Mouse (Mus musculus): Measurements from ENCODE around the gene Btk. TPM values are rescaled to one million over a fixed set of nuclear protein-coding genes. Genes with fewer than 3 reads are reported as not detected.

The Btk gene
- polyA plus RNA-seq, 2 experiments, result 10.9 to 16.3 TPM

DNA sequence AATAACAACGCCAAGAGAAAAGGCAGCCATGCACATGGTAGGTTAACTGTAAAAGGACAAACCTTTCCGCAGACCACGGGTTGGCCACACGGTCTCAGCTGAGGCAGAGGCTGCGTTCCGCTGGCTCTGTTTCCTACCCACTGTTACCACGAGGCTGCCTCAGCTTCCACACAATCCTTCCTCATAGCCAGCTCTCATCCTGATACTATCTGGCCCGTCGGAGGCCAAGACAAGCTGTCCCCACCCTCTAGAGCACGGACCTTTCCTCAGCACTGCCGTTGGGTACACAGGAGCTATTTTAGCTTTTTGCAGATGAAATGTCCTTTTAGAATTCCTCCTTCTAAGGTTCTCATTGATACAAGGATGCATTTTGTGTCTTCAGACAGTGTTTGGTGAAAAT lies 1.1 kb downstream of the Btk start:
- DNase-seq (ENCODE audit: low read depth in 3 of 3, low spot score in 3 of 3) (no peak), ATAC-seq (ENCODE audit: insufficient read depth) (peak; percentile 30; the same call in 1 of the 2 replicates)
- H3K4me2 ChIP-seq (ENCODE audit: low read depth), result peak overlapping the region; percentile 65
- no peaks in the 10 kb centered on the region for H3K9me3 ChIP-seq (ENCODE audit: control insufficient read depth, low read length)
- 25% methylated on average over 11 of the region's 11 CpGs for WGBS (ENCODE audit: insufficient replicate concordance)
- no peak overlapping the region for H3K27ac ChIP-seq
- H3K4me3 ChIP-seq (ENCODE audit: insufficient read depth in 1 of 2, low read depth in 2 of 2, low read length in 2 of 2), result peak overlapping the region; percentile 47 to 58
- H3K9ac ChIP-seq (replicated peaks), result peak overlapping the region; percentile 64
- TF ChIP-seq EP300 (IDR thresholded peaks at IDR 0.05; ENCODE audit: low read depth) (no peak), CTCF (IDR thresholded peaks at IDR 0.05; ENCODE audit: low read depth) (no peak)
- peaks cover 2% of the 10 kb centered on the region; the same call in 1 of the 2 replicates for H3K36me3 ChIP-seq (replicated peaks; ENCODE audit: control insufficient read depth, insufficient read depth, low read depth)
- peaks cover 3 to 12% of the 10 kb centered on the region in 2 experiments; a peak in 3 of 4 replicates for H3K4me1 ChIP-seq (replicated peaks; ENCODE audit: control insufficient read depth in 2 of 2, insufficient read depth in 2 of 2, low read length in 1 of 2)
- no peaks in the 10 kb centered on the region for H3K27me3 ChIP-seq (ENCODE audit: control insufficient read depth, insufficient read depth, low read length)

DNA sequence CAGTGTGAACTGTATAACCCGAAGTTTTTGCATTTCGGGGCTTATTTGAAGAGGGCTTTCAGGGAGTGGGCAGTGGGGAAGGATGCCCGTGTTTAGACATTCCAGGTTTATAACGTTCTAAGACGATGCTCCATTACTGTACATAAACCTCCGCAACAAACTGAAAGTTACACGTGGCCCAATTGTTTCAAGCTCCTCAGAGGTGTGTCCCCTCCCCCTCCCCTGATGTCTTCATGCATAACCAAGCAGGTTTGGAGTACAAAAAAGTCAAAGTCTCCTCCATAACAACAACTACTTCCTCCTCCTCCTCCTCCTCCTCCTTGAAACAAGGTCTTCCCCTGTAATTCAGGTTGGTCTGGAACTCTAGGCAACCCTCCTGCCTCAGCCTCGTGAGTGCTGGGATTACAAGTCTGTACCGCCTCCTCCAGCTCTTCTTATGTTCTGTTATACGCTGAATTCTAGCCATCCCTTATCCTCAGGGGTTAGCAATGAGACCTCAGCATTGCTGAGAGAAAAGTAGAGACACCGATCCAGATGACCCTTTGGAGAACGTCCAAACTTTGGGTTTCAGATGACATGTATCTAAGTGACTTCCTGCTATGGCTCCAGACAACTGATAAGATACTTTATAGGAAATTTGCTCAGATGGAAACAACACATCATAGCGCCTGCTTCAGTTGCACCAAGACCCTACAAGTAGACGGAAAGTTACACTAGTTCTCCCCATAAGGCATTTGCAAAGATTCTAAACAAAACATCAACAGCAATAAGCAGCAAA lies 2.7 kb downstream of the Btk start:
- DNase-seq (ENCODE audit: low read depth in 3 of 3, low spot score in 3 of 3), result no peak
- WGBS (ENCODE audit: insufficient replicate concordance), result 58% methylated on average over 14 of the region's 14 CpGs
- Histone ChIP-seq H3K4me3 (ENCODE audit: insufficient read depth in 1 of 2, low read depth in 2 of 2, low read length in 2 of 2) (peak overlapping the region in 1 of 2 experiments; percentile 41; a peak in 3 of 4 replicates), H3K4me2 (ENCODE audit: low read depth) (peak overlapping the region; percentile 65), H3K27ac (no peak overlapping the region), H3K36me3 (replicated peaks; ENCODE audit: control insufficient read depth, insufficient read depth, low read depth) (no peaks in the 10 kb centered on the region), H3K9me3 (ENCODE audit: control insufficient read depth, low read length) (no peaks in the 10 kb centered on the region), H3K27me3 (ENCODE audit: control insufficient read depth, insufficient read depth, low read length) (no peaks in the 10 kb centered on the region), H3K9ac (replicated peaks) (no peak overlapping the region), H3K4me1 (replicated peaks; ENCODE audit: control insufficient read depth in 2 of 2, insufficient read depth in 2 of 2, low read length in 1 of 2) (peaks cover 3 to 12% of the 10 kb centered on the region in 2 experiments; a peak in 3 of 4 replicates)
- no peak for TF ChIP-seq CTCF (IDR thresholded peaks at IDR 0.05; ENCODE audit: low read depth)
- no peak for TF ChIP-seq EP300 (IDR thresholded peaks at IDR 0.05; ENCODE audit: low read depth)
- no peak for ATAC-seq (ENCODE audit: insufficient read depth)

DNA sequence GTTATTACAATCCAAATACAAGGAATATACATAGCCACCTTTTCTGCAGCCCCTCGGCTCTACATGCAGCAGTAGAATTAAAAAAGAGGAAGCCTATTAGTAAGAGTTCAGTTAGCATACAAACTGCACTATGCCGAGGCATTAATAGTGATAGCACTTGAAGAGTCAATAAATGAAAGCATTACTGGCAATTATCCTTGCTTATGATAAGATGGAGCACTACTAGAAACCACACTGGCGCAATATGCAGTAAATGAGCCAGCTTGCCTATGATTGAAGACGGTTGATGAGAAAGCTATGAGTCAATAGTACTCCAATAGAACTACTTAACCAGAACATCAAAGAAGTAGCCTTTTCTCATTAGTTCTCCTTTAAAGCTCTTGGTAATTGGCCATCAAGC lies 5.5 kb downstream of the Btk start:
- H3K36me3 ChIP-seq (replicated peaks; ENCODE audit: control insufficient read depth, insufficient read depth, low read depth), result no peaks in the 10 kb centered on the region
- ATAC-seq (ENCODE audit: insufficient read depth), result no peak
- no peak overlapping the region for H3K27ac ChIP-seq
- no peaks in the 10 kb centered on the region for H3K27me3 ChIP-seq (ENCODE audit: control insufficient read depth, insufficient read depth, low read length)
- no peak overlapping the region for H3K9ac ChIP-seq (replicated peaks)
- TF ChIP-seq EP300 (IDR thresholded peaks at IDR 0.05; ENCODE audit: low read depth) (no peak), CTCF (IDR thresholded peaks at IDR 0.05; ENCODE audit: low read depth) (no peak)
- H3K4me3 ChIP-seq (ENCODE audit: insufficient read depth in 1 of 2, low read depth in 2 of 2, low read length in 2 of 2), result no peak overlapping the region
- 0 out of 4 replicates have a peak, but pooled peaks cover 0 to 3% of the 10 kb centered on the region in 2 experiments for H3K4me1 ChIP-seq (replicated peaks; ENCODE audit: control insufficient read depth in 2 of 2, insufficient read depth in 2 of 2, low read length in 1 of 2)
- no peaks in the 10 kb centered on the region for H3K9me3 ChIP-seq (ENCODE audit: control insufficient read depth, low read length)
- WGBS (ENCODE audit: insufficient replicate concordance), result 55% methylated on average over 4 of the region's 4 CpGs
- DNase-seq (ENCODE audit: low read depth in 3 of 3, low spot score in 3 of 3), result no peak
- no peak overlapping the region for H3K4me2 ChIP-seq (ENCODE audit: low read depth)

DNA sequence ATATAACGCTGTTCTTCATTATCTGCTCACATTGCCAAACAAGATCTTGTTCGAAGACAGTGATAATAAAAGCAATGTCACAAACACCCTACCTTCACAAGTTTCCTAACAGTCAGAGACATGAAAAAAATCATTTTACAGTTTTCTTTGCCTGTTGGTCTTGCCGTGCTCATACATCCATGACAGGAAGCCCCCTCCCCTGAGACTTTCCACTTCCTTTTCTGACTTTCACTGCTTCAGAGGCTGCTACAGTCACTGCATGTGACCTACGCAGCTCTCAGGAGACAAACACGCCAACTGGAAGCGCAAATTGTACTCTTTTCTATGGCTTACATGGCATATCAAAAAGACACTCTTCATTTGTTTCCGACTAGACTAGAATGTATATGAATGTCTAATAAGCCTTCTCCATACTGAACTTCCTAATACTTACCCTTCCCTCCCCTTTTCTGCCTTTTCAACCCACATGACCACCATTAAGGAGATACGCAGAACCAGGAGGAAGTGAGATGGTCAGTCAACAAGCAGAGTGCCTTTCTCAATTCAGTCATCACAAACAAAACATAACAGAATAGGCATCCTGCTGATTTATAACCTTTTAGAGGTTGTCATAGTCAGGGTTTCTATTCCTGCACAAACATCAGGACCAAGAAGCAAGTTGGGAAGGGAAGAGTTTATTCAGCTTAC lies 16.7 kb downstream of the Btk start:
- H3K4me3 ChIP-seq (ENCODE audit: insufficient read depth in 1 of 2, low read depth in 2 of 2, low read length in 2 of 2), result no peak overlapping the region
- H3K4me2 ChIP-seq (ENCODE audit: low read depth), result no peak overlapping the region
- ATAC-seq (ENCODE audit: insufficient read depth) (no peak), DNase-seq (ENCODE audit: low read depth in 3 of 3, low spot score in 3 of 3) (no peak)
- H3K27me3 ChIP-seq (ENCODE audit: control insufficient read depth, insufficient read depth, low read length), result no peaks in the 10 kb centered on the region
- TF ChIP-seq CTCF (IDR thresholded peaks at IDR 0.05; ENCODE audit: low read depth) (no peak), EP300 (IDR thresholded peaks at IDR 0.05; ENCODE audit: low read depth) (no peak)
- H3K9ac ChIP-seq (replicated peaks), result no peak overlapping the region
- WGBS (ENCODE audit: insufficient replicate concordance), result 64% methylated on average over 8 of the region's 8 CpGs
- no peaks in the 10 kb centered on the region for H3K4me1 ChIP-seq (replicated peaks; ENCODE audit: control insufficient read depth in 2 of 2, insufficient read depth in 2 of 2, low read length in 1 of 2)
- no peak overlapping the region for H3K27ac ChIP-seq
- H3K9me3 ChIP-seq (ENCODE audit: control insufficient read depth, low read length), result no peaks in the 10 kb centered on the region
- no peaks in the 10 kb centered on the region for H3K36me3 ChIP-seq (replicated peaks; ENCODE audit: control insufficient read depth, insufficient read depth, low read depth)

- Histone ChIP-seq H3K4me3 (ENCODE audit: insufficient read depth in 1 of 2, low read depth in 2 of 2, low read length in 2 of 2) (no peak overlapping the region), H3K9ac (replicated peaks) (no peak overlapping the region), H3K9me3 (ENCODE audit: control insufficient read depth, low read length) (no peaks in the 10 kb centered on the region), H3K36me3 (replicated peaks; ENCODE audit: control insufficient read depth, insufficient read depth, low read depth) (no peaks in the 10 kb centered on the region), H3K27me3 (ENCODE audit: control insufficient read depth, insufficient read depth, low read length) (no peaks in the 10 kb centered on the region), H3K4me1 (replicated peaks; ENCODE audit: control insufficient read depth in 2 of 2, insufficient read depth in 2 of 2, low read length in 1 of 2) (no peaks in the 10 kb centered on the region), H3K4me2 (ENCODE audit: low read depth) (no peak overlapping the region), H3K27ac (no peak overlapping the region)
- ATAC-seq (ENCODE audit: insufficient read depth), result peak; percentile 37; the same call in 1 of the 2 replicates
- no peak for DNase-seq (ENCODE audit: low read depth in 3 of 3, low spot score in 3 of 3)
- TF ChIP-seq CTCF (IDR thresholded peaks at IDR 0.05; ENCODE audit: low read depth) (no peak), EP300 (IDR thresholded peaks at IDR 0.05; ENCODE audit: low read depth) (no peak)
- WGBS (ENCODE audit: insufficient replicate concordance), result 22% methylated on average over 4 of the region's 4 CpGs
Measured at GRCm38 (mm10) chrX:134564326-134564725, 19.0 kb downstream of the Btk start.

Measured in liver, embryonic 14.5 days (tissue).